Mouse (Mus musculus) stomach, adult 2 months (tissue): ENCODE results near the gene Ifit1. TPM values are rescaled to one million over a fixed set of nuclear protein-coding genes. Genes with fewer than 3 reads are reported as not detected.

Experiments used
- polyA plus RNA-seq: library from polyadenylated mRNA; depleted of rRNA; stranded (reverse); fragments of >200 nt; gene quantifications from 2 replicates; pipeline ENCODE4 v1.2.3, GENCODE M21; 2012; rRNA removed

Ifit1 gene
- polyA plus RNA-seq: 0.75 and 0.90 TPM in 2 replicates

DNA sequence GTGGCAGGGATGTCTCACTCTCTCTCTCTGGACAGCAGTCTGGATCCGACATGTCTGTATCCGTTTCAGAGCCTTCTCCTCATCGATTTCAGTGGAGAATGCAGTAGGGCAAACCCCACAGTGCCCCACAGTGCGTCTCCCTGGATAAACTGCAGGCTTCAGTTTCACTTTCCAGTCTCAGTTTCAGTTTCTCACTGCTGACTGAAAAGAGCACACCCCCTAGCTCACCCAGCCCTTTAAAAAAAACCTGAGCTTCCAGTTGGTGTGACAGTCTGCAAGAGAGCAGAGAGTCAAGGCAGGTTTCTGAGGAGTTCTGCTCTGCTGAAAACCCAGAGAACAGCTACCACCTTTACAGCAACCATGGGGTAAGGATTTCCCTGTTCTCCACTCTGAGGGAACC is at the start of gene Ifit1, which contains the start of gene Ifit1bl2:
Gene Ifit1 (plus strand): TSS at position 249 of the 400 bp plus-strand sequence.
Gene Ifit1bl2 (minus strand): TSS at position 121 of the 400 bp plus-strand sequence.

DNA sequence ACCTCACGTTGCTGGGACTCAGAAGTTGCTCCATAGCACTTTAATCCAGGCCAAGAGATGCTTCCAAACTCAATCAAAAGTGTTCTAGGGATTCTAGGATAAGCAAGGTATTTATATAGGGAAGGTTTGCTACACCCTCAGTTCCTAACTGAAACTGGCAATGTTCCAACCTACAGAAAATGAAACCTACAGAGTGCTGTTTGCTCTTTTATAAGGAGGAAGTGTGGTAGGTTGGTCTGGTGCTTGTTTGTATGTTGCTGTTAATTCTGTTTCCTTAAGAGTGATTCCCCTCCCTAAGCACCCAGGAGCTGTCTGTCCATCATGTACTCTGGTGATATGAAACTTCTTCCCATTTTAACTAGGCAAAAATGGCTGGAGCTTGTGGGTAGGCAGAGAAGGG is 38.8 kb upstream of the Ifit1 start, which contains the start of gene Ifit1bl1:
Gene Ifit1bl1 (minus strand): TSS at position 69 of the 400 bp plus-strand sequence.

DNA sequence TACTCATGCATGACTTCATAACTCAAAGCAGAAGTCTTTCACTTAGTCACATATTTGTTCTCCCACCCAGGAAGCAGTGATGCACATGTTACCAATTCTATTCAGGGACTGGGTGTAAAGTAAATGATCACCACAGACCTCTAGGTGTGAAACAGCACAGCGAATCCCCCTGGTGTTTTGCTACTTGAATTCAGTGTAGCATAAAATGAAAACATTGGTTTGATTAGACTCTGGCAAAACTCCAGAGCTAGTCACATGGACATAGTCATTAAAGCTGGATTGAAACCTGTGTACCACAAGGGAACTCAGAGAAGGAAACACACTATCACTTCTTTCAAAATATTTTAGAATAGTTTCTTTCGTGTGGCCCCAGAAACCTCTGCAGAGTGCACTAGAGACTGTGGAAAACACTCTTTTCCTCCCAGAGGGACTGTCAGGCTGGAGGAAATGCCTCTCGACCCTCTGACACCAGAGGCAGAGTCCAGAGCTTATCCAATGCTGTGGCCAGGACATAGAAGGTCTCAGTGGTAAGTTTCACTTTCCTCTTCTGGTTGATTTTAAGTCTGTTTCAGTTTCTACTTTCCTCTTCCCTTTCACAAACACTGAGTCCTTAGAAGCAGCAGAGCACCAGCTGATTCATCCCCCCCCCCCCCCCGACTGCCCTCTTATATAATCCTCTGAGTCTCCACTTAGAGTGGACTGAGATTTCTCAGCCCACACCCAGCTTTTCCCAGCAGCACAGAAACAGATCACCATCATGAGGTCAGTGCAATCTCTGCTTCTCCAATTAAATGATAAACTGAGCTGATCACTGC is 33.2 kb upstream of the Ifit1 start, which contains the start of gene Ifit3b:
Gene Ifit3b (plus strand): TSS at position 734 of the 815 bp plus-strand sequence.

Other genes with a start within 250 kb of the Ifit1 start
- 7.7 and 10.1 TPM in 2 replicates for gene Ch25h, start 165.7 kb upstream of the Ifit1 start, polyA plus RNA-seq
- 4.0 and 6.2 TPM in 2 replicates for gene Lipa, start 113.4 kb upstream of the Ifit1 start, polyA plus RNA-seq
- 0.09 TPM in 1 of 2 replicates, not detected in the other for gene Ifit2, start 90.2 kb upstream of the Ifit1 start, polyA plus RNA-seq
- 0.11 and 0.32 TPM in 2 replicates for gene Ifit3, start 57.3 kb upstream of the Ifit1 start, polyA plus RNA-seq
- 0.52 and 0.78 TPM in 2 replicates for gene Ifit1bl1, start 38.9 kb upstream of the Ifit1 start, polyA plus RNA-seq
- gene Ifit3b, start 32.9 kb upstream of the Ifit1 start, polyA plus RNA-seq: 0.09 and 0.29 TPM in 2 replicates
- gene Ifit1bl2, start 128 bp upstream of the Ifit1 start, polyA plus RNA-seq: not detected in 2 replicates
- 0.12 and 0.18 TPM in 2 replicates for gene Slc16a12, start 106.4 kb downstream of the Ifit1 start, polyA plus RNA-seq
- gene Pank1, start 238.6 kb downstream of the Ifit1 start, polyA plus RNA-seq: 0.57 and 0.72 TPM in 2 replicates